Mouse (Mus musculus): ENCODE measurements around the gene Slc5a1. TPM values are rescaled to one million over a fixed set of nuclear protein-coding genes. Genes with fewer than 3 reads are reported as not detected.

Slc5a1 gene
- polyA plus RNA-seq, 1 experiment from 2014 or later, result 0.31 TPM

DNA sequence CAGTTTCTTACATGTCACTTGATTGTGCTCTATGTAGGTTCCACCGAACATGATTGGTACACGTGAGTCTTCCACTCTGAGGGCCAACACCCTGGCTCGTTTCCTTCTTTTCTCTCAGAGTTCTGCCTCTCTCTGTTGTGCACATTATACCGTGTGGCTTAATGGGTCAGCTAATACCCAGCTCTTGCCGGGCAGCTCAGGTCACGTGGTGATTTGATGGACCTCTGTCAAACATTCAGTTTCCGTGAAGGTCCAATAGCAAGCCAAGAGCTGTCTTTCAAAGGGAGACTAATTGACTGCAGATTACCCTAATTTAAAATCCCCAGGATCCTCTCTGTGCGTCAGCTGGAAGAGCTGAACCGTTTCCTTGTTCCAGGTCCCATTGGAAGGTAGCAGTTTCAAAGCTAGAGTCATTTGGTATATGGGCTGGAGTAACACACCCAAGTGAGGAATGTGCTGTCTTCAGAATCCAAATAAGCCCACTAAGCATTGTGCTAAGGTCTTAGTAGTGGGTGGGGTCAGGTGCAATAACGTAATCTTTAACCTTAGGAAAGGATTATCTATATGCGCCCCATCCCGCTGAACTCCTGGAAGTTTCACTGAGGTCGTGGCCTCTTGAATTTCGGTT, 3.9 kb downstream of the Slc5a1 start:
- Histone ChIP-seq H3K36me3 (no peaks in the 10 kb centered on the region), H3K27me3 (peaks cover 25% of the 10 kb centered on the region), H3K4me1 (replicated peaks) (no peaks in the 10 kb centered on the region), H3K9ac (no peak overlapping the region), H3K4me2 (no peak overlapping the region), H3K27ac (replicated peaks) (no peak overlapping the region), H3K9me3 (no peaks in the 10 kb centered on the region), H3K4me3 (no peak overlapping the region)
- no peak for ATAC-seq (ENCODE audit: low FRiP score, low read depth)
- WGBS, result 85% methylated on average over 14 of the region's 14 CpGs

DNA sequence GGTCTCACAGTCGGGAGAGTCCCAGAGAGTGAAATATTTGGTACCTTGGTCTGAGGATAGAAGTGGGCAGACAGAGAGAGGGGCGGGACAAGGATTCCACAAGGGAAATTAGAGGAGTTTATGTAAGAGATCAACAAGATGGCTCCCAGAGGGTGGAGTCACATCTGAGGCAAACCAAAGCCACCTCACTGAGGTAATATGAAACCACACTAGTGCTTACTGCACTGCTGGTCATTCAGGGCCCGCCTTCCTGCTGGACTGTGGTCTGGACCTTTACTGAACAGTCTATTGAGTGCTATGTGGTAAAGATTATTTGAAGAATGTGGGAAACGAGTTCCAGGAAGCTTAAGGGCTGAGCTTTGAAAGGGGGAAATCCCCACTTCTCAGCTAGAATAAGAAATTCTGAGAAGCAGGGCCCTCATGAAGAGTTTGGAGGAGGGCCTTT, 17.9 kb downstream of the Slc5a1 start:
- H3K27ac ChIP-seq (replicated peaks), result no peak overlapping the region
- no peaks in the 10 kb centered on the region for H3K4me1 ChIP-seq (replicated peaks)
- no peaks in the 10 kb centered on the region for H3K9me3 ChIP-seq
- H3K9ac ChIP-seq, result no peak overlapping the region
- ATAC-seq (ENCODE audit: low FRiP score, low read depth), result no peak
- no peaks in the 10 kb centered on the region for H3K27me3 ChIP-seq
- no peak overlapping the region for H3K4me3 ChIP-seq
- WGBS, result 73% methylated on average over 4 of the region's 4 CpGs
- no peaks in the 10 kb centered on the region for H3K36me3 ChIP-seq
- H3K4me2 ChIP-seq, result no peak overlapping the region

DNA sequence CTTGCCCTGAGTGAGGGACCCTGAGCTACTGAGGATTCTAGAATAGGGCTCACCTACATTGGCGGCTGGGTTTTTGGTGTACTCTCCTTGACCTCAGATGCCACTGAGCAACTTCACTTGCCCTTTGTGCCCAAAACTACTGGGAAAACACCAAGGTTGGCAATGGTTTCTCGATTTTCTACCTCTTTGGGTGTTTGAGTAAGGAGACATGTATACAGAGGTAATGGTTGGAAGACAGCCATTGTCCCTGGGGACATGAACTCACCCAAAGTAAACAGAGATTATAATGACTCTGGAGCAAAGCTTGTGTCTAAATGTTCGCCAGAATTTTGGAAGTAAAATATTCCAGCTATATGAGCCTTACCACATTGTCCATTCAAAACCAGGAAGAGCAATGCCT, 19.6 kb downstream of the Slc5a1 start:
- no peak overlapping the region for H3K4me3 ChIP-seq
- no peak overlapping the region for H3K9ac ChIP-seq
- no peaks in the 10 kb centered on the region for H3K27me3 ChIP-seq
- H3K4me1 ChIP-seq (replicated peaks), result no peaks in the 10 kb centered on the region
- 76% methylated on average over 3 of the region's 3 CpGs for WGBS
- H3K27ac ChIP-seq (replicated peaks), result no peak overlapping the region
- H3K36me3 ChIP-seq, result no peaks in the 10 kb centered on the region
- H3K9me3 ChIP-seq, result no peaks in the 10 kb centered on the region
- ATAC-seq (ENCODE audit: low FRiP score, low read depth), result no peak
- H3K4me2 ChIP-seq, result no peak overlapping the region

DNA sequence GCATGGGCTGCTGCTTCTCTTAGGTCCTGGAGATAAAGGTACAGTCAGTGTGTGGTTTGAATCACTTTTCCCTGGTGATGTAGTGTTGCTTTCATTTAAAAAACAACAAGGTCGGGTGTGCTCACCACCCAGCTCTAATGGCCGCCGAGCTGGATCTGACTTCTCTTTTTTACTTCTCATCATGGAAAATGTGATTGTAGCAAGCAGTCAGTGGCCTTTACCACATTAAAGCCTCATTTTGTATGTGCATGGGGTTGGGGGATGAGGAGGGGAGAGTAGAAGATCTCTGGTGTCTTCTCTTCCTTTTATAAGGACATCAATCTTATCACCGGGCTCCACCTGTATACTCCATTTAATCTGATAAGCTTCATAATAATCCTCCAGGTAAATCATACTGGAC, 21.3 kb downstream of the Slc5a1 start:
- H3K36me3 ChIP-seq, result no peaks in the 10 kb centered on the region
- no peak overlapping the region for H3K9ac ChIP-seq
- H3K4me1 ChIP-seq (replicated peaks), result no peaks in the 10 kb centered on the region
- no peak overlapping the region for H3K4me3 ChIP-seq
- 85% methylated on average over 4 of the region's 4 CpGs for WGBS
- no peak overlapping the region for H3K4me2 ChIP-seq
- H3K9me3 ChIP-seq, result no peaks in the 10 kb centered on the region
- no peaks in the 10 kb centered on the region for H3K27me3 ChIP-seq
- H3K27ac ChIP-seq (replicated peaks), result no peak overlapping the region
- ATAC-seq (ENCODE audit: low FRiP score, low read depth), result no peak

DNA sequence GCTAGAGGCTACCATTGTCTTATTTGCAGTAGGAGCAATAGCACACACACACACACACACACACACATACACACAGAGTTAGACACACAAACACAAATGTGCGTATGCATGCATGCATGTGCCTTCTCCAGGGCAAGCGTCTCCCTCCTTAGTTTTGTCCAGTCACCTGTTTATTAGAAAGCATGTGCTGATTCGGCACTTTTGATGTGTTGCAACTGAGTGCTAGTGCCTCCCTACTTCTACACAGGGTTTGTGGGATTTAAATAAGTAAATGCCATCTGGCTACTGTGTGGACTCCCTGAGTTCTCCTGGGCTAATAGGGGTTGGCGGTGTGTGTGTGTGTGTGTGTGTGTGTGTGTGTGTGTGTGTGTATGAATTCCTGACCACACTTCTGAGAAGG, 30.1 kb downstream of the Slc5a1 start:
- no peaks in the 10 kb centered on the region for H3K36me3 ChIP-seq
- no peak overlapping the region for H3K4me2 ChIP-seq
- H3K27me3 ChIP-seq, result no peaks in the 10 kb centered on the region
- H3K4me1 ChIP-seq (replicated peaks), result no peaks in the 10 kb centered on the region
- H3K27ac ChIP-seq (replicated peaks), result no peak overlapping the region
- H3K9ac ChIP-seq, result no peak overlapping the region
- 91% methylated on average over 4 of the region's 4 CpGs for WGBS
- H3K9me3 ChIP-seq, result no peaks in the 10 kb centered on the region
- no peak for ATAC-seq (ENCODE audit: low FRiP score, low read depth)
- no peak overlapping the region for H3K4me3 ChIP-seq

DNA sequence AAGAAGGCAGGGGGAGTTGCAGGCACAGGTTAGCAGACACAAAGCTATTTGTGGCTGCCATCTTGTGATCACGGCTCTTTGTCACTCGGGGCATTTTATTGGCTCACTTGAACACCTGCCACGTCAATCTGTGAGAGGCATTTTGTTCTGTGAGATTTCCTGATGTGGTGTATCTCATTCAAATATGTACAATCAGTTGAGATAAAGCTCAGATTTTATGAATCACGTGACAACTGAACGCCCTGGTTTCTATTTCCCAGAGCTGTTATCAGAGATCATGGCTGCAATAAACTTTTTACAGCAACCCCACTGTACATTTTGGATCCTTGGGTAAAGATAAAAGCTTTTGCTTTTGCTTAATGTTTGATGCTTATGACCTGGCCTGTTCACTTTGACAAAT, 31.6 kb downstream of the Slc5a1 start:
- 88% methylated on average over 5 of the region's 5 CpGs for WGBS
- Histone ChIP-seq H3K27me3 (no peaks in the 10 kb centered on the region), H3K9ac (no peak overlapping the region), H3K4me1 (replicated peaks) (no peaks in the 10 kb centered on the region), H3K36me3 (no peaks in the 10 kb centered on the region), H3K27ac (replicated peaks) (no peak overlapping the region), H3K4me3 (no peak overlapping the region), H3K4me2 (no peak overlapping the region), H3K9me3 (no peaks in the 10 kb centered on the region)
- no peak for ATAC-seq (ENCODE audit: low FRiP score, low read depth)

DNA sequence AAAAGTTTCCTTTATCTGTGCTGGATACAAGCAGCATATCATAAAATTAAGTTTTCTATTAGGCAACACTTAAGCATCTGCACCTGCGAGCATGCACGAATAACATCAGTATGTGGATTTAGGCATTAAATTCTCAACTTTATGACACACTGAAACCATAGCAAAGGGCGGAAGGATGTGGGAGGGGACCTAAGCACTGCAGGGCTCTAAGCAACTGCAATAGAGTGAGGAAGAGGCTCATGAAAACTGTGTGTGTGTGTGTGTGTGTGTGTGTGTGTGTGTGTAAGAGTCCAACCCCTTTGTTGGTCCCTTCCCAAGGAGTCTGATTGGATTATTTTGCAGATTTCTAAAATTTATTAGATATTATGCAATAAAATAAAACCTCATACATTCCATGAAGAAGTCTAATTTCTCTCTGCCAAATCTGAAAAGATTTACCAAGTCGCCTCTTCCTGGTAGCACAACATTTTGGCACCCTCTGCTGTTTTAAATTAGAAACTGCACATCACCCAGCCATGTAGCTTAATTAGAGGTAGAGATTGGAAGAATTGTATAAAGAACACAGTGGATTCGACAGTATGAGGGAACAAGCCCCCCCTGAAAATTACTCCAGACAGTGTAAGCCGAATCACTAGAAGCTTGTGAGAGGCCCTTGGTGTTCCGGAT, 38.9 kb downstream of the Slc5a1 start:
- 61% methylated on average over 7 of the region's 7 CpGs for WGBS
- Histone ChIP-seq H3K4me2 (no peak overlapping the region), H3K27ac (replicated peaks) (no peak overlapping the region), H3K36me3 (no peaks in the 10 kb centered on the region), H3K9me3 (no peaks in the 10 kb centered on the region), H3K4me1 (replicated peaks) (no peaks in the 10 kb centered on the region), H3K4me3 (no peak overlapping the region), H3K9ac (no peak overlapping the region), H3K27me3 (no peaks in the 10 kb centered on the region)
- ATAC-seq (ENCODE audit: low FRiP score, low read depth), result no peak

DNA sequence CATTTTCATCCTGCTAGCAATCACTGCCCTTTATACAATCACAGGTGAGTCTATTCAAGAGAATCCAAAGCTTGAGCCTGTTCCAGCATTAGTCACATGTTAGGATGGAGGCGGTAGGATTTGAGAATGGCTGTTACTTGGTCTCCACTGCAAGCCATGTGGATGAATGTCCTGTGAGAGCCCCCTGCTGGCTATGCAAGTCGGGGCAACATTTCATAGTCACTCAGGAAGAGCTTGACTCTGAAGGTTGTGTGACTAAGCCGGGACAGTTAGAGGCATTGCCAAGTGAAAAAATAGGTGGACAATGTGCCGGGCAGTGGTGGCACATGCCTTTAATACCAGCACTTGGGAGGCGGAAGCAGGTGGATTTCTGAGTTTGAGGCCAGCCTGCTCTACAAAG, 40.0 kb downstream of the Slc5a1 start:
- Histone ChIP-seq H3K4me2 (no peak overlapping the region), H3K9ac (no peak overlapping the region), H3K4me3 (no peak overlapping the region), H3K27me3 (no peaks in the 10 kb centered on the region), H3K4me1 (replicated peaks) (no peaks in the 10 kb centered on the region), H3K36me3 (no peaks in the 10 kb centered on the region), H3K27ac (replicated peaks) (no peak overlapping the region), H3K9me3 (no peaks in the 10 kb centered on the region)
- WGBS, result 56% methylated on average over 5 of the region's 5 CpGs
- ATAC-seq (ENCODE audit: low FRiP score, low read depth), result no peak

DNA sequence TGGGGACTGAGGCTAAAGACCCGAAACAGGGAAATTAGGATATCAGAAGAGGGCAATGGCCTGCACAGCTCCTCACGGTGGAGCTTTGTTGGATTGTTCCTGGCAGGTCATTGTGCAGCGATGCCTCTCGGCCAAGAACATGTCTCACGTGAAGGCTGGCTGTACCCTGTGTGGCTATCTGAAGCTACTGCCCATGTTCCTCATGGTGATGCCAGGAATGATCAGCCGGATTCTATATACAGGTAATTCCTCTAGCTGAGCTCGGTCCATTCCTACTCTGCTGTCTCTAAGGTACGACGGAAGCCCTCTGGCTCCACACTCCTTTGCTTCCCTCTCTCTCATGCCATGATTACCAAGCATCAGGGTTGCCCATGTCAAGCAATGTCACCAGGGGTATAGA, 42.8 kb downstream of the Slc5a1 start:
- no peak for ATAC-seq (ENCODE audit: low FRiP score, low read depth)
- no peak overlapping the region for H3K4me3 ChIP-seq
- no peak overlapping the region for H3K27ac ChIP-seq (replicated peaks)
- no peak overlapping the region for H3K4me2 ChIP-seq
- no peaks in the 10 kb centered on the region for H3K4me1 ChIP-seq (replicated peaks)
- H3K36me3 ChIP-seq, result no peaks in the 10 kb centered on the region
- H3K9me3 ChIP-seq, result no peaks in the 10 kb centered on the region
- 89% methylated on average over 9 of the region's 9 CpGs for WGBS
- H3K27me3 ChIP-seq, result no peaks in the 10 kb centered on the region
- H3K9ac ChIP-seq, result no peak overlapping the region

DNA sequence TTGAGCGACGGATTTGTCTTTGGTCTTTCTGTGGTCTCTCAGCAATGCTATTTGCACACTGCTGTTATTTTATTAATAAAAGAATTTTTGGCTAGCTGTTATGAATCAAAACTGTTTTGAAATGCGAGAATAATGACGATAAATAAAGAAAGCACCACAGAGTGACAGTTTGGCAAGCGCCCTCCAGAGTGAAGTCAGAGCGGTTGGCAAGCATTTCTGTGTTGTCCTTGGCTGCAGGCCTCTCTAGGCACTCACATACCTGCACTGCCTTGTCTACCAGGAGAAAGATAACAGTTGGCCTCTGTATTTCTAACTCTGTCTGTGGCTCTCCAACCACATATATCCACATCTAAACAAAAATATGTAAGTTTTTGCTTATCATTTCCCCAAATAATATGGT, 43.7 kb downstream of the Slc5a1 start:
- no peak for ATAC-seq (ENCODE audit: low FRiP score, low read depth)
- Histone ChIP-seq H3K4me1 (replicated peaks) (no peaks in the 10 kb centered on the region), H3K27ac (replicated peaks) (no peak overlapping the region), H3K36me3 (no peaks in the 10 kb centered on the region), H3K9me3 (no peaks in the 10 kb centered on the region), H3K4me2 (no peak overlapping the region), H3K4me3 (no peak overlapping the region), H3K27me3 (no peaks in the 10 kb centered on the region), H3K9ac (no peak overlapping the region)
- 71% methylated on average over 6 of the region's 6 CpGs for WGBS

DNA sequence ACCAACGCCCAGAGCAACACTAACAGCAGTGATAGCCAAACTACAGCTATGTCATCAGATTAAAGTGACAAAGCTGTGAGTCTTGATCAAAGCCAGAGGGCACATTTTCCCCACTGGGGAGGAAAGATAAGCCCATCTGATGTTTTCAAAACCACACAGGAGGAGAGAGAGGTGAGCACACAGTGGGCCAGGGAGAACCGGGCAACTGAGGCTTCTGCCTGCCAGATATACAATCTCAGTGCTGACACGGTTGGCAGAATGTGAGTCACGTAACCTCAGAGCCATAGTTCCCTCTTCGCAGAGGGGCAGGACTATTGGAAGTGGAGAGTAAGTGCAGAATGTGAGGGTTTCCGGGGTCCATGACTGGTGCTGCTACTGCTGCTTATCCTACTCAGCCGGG, 89.5 kb downstream of the Slc5a1 start:
- WGBS, result 69% methylated on average over 7 of the region's 7 CpGs
- no peak overlapping the region for H3K27ac ChIP-seq (replicated peaks)

DNA sequence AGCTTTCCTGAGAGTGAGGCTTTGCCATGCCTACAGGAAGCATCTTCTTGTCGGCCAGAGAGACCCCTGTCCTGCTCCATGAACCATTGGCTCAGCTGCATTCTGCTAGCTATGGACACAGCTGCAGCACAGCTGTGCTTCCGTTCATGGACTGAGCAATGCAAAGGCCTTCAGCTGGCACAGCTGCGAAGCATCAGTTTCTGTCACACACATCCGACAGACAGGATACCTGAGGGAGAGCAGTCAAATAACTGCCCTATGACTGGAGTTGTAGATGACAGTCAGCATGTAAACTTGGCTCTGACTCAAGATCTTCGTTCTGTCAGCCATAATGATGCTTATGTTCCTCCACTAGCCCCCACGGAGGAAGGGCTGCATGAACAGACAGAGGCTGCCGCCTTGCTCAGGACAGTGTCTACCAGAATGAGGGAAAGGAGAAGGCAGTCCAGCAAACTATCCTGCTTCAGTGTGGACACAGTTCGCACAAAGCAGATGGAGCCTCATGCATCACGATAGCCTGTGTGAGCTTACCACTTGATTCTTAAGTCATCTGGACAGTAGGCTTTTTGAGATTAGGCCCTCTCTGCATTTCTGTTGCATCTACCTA, 91.3 kb downstream of the Slc5a1 start:
- no peak overlapping the region for H3K27ac ChIP-seq (replicated peaks)
- no peaks in the 10 kb centered on the region for H3K9me3 ChIP-seq
- H3K4me3 ChIP-seq, result no peak overlapping the region
- H3K36me3 ChIP-seq, result no peaks in the 10 kb centered on the region
- no peaks in the 10 kb centered on the region for H3K27me3 ChIP-seq
- no peak overlapping the region for H3K4me2 ChIP-seq
- 69% methylated on average over 9 of the region's 9 CpGs for WGBS
- H3K9ac ChIP-seq, result no peak overlapping the region
- H3K4me1 ChIP-seq (replicated peaks), result no peaks in the 10 kb centered on the region
- ATAC-seq (ENCODE audit: low FRiP score, low read depth), result no peak

More for the DNA sequence above, 89.5 kb downstream of the Slc5a1 start:
- Histone ChIP-seq H3K27me3 (no peaks in the 10 kb centered on the region), H3K4me3 (no peak overlapping the region), H3K36me3 (no peaks in the 10 kb centered on the region), H3K9me3 (no peaks in the 10 kb centered on the region), H3K4me2 (no peak overlapping the region), H3K4me1 (replicated peaks) (no peaks in the 10 kb centered on the region), H3K9ac (no peak overlapping the region)
- no peak for ATAC-seq (ENCODE audit: low FRiP score, low read depth)

Data from hindbrain, embryonic 15.5 days (tissue).